In the genomic region with DNA sequence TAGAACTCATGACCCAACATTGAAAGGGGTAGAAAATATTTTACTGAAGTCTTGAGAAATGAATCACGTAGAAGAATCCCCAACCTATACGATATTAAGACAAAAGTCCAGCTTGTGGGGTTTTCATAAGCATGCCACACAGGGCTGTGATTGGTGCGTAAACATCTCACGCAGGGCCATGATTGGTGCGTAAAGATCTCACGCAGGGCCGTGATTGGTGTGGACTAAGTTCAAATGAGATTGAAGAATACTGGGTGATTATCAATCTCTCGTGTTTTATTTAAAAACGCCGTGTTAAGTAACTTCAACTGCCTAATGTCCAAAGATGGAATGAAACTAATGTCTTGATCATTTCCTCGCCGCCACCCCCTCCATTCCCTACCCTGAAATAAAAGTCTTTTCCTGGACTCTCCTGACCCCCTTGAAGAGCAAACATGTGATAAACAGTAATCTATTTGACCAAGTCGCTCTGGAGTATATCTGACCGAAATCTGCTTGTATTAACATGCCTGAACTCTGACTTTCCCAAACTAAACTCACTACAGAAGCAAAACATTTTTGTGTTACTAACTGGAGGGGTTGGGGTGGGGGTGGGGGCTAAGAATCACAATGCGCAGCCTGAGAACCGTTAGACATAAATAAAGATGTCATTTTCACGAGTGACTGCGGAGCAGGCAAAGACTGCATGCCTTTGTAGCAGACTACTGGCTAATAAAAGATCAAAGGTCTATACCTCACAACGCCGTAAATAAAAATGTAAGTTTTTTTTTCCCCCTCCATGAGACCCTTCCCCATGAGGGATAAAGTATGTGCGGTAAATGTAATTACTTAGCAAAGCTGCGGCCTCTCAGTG, we compare ENCODE assay signal across 9 mouse cellular contexts. TPM values are rescaled to one million over a fixed set of nuclear protein-coding genes. Genes with fewer than 3 reads are reported as not detected.
DNase-seq lines count a peak whose midpoint lies in the region; ATAC-seq and TF ChIP-seq lines count a peak whose summit lies in the region.
"Had no signal": no experiment of that assay in that cellular context is flagged by ENCODE, and none has a peak within 500 bp of the region (broad histone marks: within the 10 kb centered on the region; RNA-seq: fewer than 3 reads in every experiment).

No protein-coding gene starts in this region.

- H3K4me2 ChIP-seq in forebrain, embryonic 12.5 days, result peak overlapping the region; percentile 38
- H3K4me2 ChIP-seq in neural tube, embryonic 15.5 days, result peak overlapping the region; percentile 62

- H3K4me3 ChIP-seq in layer of hippocampus, adult 2 months, result peak overlapping the region; percentile 44
- no peak overlapping the region for H3K4me3 ChIP-seq in forebrain, embryonic 12.5 days (replicated peaks)
- H3K4me3 ChIP-seq in limb, embryonic 10.5 days, result peak overlapping the region; percentile 21; the same call in 1 of the 2 replicates
- peak overlapping the region; percentile 32 for H3K4me3 ChIP-seq in neural tube, embryonic 15.5 days (replicated peaks)

- no peak overlapping the region for H3K9ac ChIP-seq in forebrain, embryonic 12.5 days
- no peak overlapping the region for H3K9ac ChIP-seq in neural tube, embryonic 15.5 days (replicated peaks)

- no peak; the same call in 1 of the 2 replicates for ATAC-seq in forebrain, embryonic 12.5 days (ENCODE audit: low FRiP score)
- peak; percentile 22; the same call in 1 of the 2 replicates for ATAC-seq in neural tube, embryonic 15.5 days (ENCODE audit: low FRiP score)
- no peak for ATAC-seq in activated CD4-positive, CD25-positive, alpha-beta regulatory T cell, adult 4 months

- no peak for DNase-seq in layer of hippocampus, adult 2 months (ENCODE audit: low spot score in 2 of 2)
- no peak for DNase-seq in layer of hippocampus, postnatal 36 days
- peak; percentile 67 for DNase-seq in limb, embryonic 10.5 days (ENCODE audit: low spot score)
- no peak for DNase-seq in ovary, postnatal 14 days (ENCODE audit: low spot score)
- no peak for DNase-seq in frontal cortex, adult 2 months (ENCODE audit: extremely low spot score in 1 of 2, low spot score in 1 of 2)

- H3K27ac ChIP-seq in layer of hippocampus, adult 2 months, result no peak overlapping the region
- no peak overlapping the region for H3K27ac ChIP-seq in forebrain, embryonic 12.5 days
- peak overlapping the region; percentile 86 for H3K27ac ChIP-seq in limb, embryonic 10.5 days
- H3K27ac ChIP-seq in neural tube, embryonic 15.5 days (replicated peaks), result 0 out of 2 replicates have a peak overlapping the region, but pooled peaks have one; percentile 14

- no peaks in the 10 kb centered on the region for H3K9me3 ChIP-seq in forebrain, embryonic 12.5 days
- no peaks in the 10 kb centered on the region for H3K9me3 ChIP-seq in limb, embryonic 10.5 days (replicated peaks)
- H3K9me3 ChIP-seq in neural tube, embryonic 15.5 days (replicated peaks), result no peaks in the 10 kb centered on the region

- no peaks in the 10 kb centered on the region for H3K36me3 ChIP-seq in forebrain, embryonic 12.5 days (replicated peaks)
- H3K36me3 ChIP-seq in limb, embryonic 10.5 days, result peaks cover 6% of the 10 kb centered on the region
- no peaks in the 10 kb centered on the region for H3K36me3 ChIP-seq in neural tube, embryonic 15.5 days
- H3K36me3 ChIP-seq: G1E had no signal

- peaks cover 15% of the 10 kb centered on the region for H3K4me1 ChIP-seq in forebrain, embryonic 12.5 days
- H3K4me1 ChIP-seq in limb, embryonic 10.5 days, result peaks cover 77% of the 10 kb centered on the region
- H3K4me1 ChIP-seq in neural tube, embryonic 15.5 days, result peaks cover 17% of the 10 kb centered on the region

- 74% methylated on average over 22 of the region's 22 CpGs for WGBS in forebrain, embryonic 12.5 days
- 40% methylated on average over 22 of the region's 22 CpGs for WGBS in limb, embryonic 10.5 days
- 50% methylated on average over 22 of the region's 22 CpGs for WGBS in neural tube, embryonic 15.5 days

- H3K27me3 ChIP-seq in forebrain, embryonic 12.5 days, result peaks cover 4% of the 10 kb centered on the region
- no peaks in the 10 kb centered on the region for H3K27me3 ChIP-seq in limb, embryonic 10.5 days (ENCODE audit: low read depth, poor library complexity, severe bottlenecking)
- H3K27me3 ChIP-seq in neural tube, embryonic 15.5 days (replicated peaks), result no peaks in the 10 kb centered on the region

- no peak for TF ChIP-seq CTCF in layer of hippocampus, adult 2 months (conservative IDR thresholded peaks at IDR 0.05)

RNA-seq across cellular contexts. Expression of gene Msrb3, which starts 27.0 kb away (rescaled TPM):
- 1 to 10 TPM; 4.0 to 4.9 TPM for total RNA-seq in layer of hippocampus, adult 2 months (2021)
- total RNA-seq in layer of hippocampus, postnatal 36 days (2021), result 1 to 10 TPM; 3.4 to 4.6 TPM
- polyA plus RNA-seq in forebrain, embryonic 12.5 days (2016; fragmentation: Nextera tagmentation; extraction: Ambion mirVana), result 7.0 and 11.4 TPM in 2 replicates
- 5.4 and 7.2 TPM in 2 replicates for polyA plus RNA-seq in limb, embryonic 10.5 days (2016; fragmentation: Nextera tagmentation; extraction: Ambion mirVana)
- polyA plus RNA-seq in neural tube, embryonic 15.5 days (2015; fragmentation: Nextera tagmentation; extraction: Ambion mirVana), result 1.2 and 4.1 TPM in 2 replicates
- polyA plus RNA-seq in activated CD4-positive, CD25-positive, alpha-beta regulatory T cell, adult 4 months (2017; shearing (Covaris generic)), result under 1 TPM; 0.38 to 0.66 TPM
- polyA plus RNA-seq in frontal cortex, adult 2 months (2012; rRNA removed), result 6.6 and 6.9 TPM in 2 replicates
- polyA plus RNA-seq: G1E had no signal

Comparison
In these comparisons a context has a peak if more than half of its experiments do, and no peak if none do; other contexts are left out.
1. H3K27ac ChIP-seq: peak in limb, embryonic 10.5 days (single experiment) and neural tube, embryonic 15.5 days (single experiment); none in layer of hippocampus, adult 2 months (single experiment) and forebrain, embryonic 12.5 days (single experiment).